Mouse (Mus musculus) liver, adult 2 months (tissue): ENCODE results near the gene Idh2. TPM values are rescaled to one million over a fixed set of nuclear protein-coding genes. Genes with fewer than 3 reads are reported as not detected.
A peak's percentile ranks its signal among the peaks of the same experiment; 100 is the strongest.

ENCODE experiments used
- DNase-seq: peaks from one replicate; pipeline ENCODE4 v3.0.0-alpha.2; 2011; ENCODE audit warnings: low read depth, low spot score; ENCODE audit errors: extremely low read depth
- H3K27ac ChIP-seq: fragments of 200-500 bp; replicated peaks from 2 replicates; pipeline ENCODE4 v1.5.1; 2012; ENCODE audit warnings: low read depth, mild to moderate bottlenecking, control low read depth, inconsistent platforms, low read length; ENCODE audit not compliant: insufficient read depth
- H3K27me3 ChIP-seq: fragments of 200-500 bp; 2 replicates; pipeline ENCODE4 v1.6.1; 2012; ENCODE audit warnings: mild to moderate bottlenecking, moderate library complexity, low read length, inconsistent platforms; ENCODE audit not compliant: control insufficient read depth, insufficient read depth
- H3K36me3 ChIP-seq: fragments of 200-500 bp; 2 replicates; pipeline ENCODE4 v1.6.1; 2012; ENCODE audit warnings: low read length, inconsistent platforms; ENCODE audit not compliant: control insufficient read depth, insufficient read depth
- H3K4me1 ChIP-seq: fragments of 200-500 bp; 2 replicates; pipeline ENCODE4 v1.6.1; 2011; ENCODE audit warnings: low read length; ENCODE audit not compliant: control insufficient read depth, insufficient read depth
- H3K4me3 ChIP-seq: fragments of 200-500 bp; 2 replicates; pipeline ENCODE4 v1.5.1; 2011; ENCODE audit warnings: low read depth, mild to moderate bottlenecking, control low read depth, low read length, moderate library complexity; ENCODE audit not compliant: insufficient read depth
- H3K79me2 ChIP-seq: fragments of 200-500 bp; 2 replicates; pipeline ENCODE4 v1.6.1; 2012; ENCODE audit warnings: inconsistent platforms, mild to moderate bottlenecking, low read length, moderate library complexity; ENCODE audit not compliant: control insufficient read depth, insufficient read depth
- H3K9ac ChIP-seq: fragments of 200-500 bp; 2 replicates; pipeline ENCODE4 v1.6.1; 2012; ENCODE audit warnings: low read depth, mild to moderate bottlenecking, control low read depth, inconsistent platforms, low read length
- CTCF ChIP-seq: fragments of 200-500 bp; IDR thresholded peaks from 2 replicates; pipeline ENCODE4 v1.5.1; 2011; ENCODE audit warnings: low read depth, low read length, control low read depth
- POLR2A ChIP-seq: fragments of 200-500 bp; IDR thresholded peaks from 2 replicates; pipeline ENCODE4 v1.6.1; 2011; ENCODE audit warnings: low read length, control low read depth; ENCODE audit not compliant: insufficient read depth; ENCODE audit errors: extremely low read depth
- WGBS: fragments of 180-500 bp; shearing (Covaris S2); methylation state at CpG from one replicate; pipeline ENCODE4 v1.1.7; 2018; 5-methylcytosine and 5-hydroxymethylcytosine counted together
- polyA plus RNA-seq: library from polyadenylated mRNA; depleted of rRNA; stranded (reverse); fragments of >200 nt; gene quantifications from 2 replicates; pipeline ENCODE4 v1.2.3, GENCODE M21; 2012
- total RNA-seq: library from RNA; depleted of rRNA; stranded (reverse); fragments of >200 nt; gene quantifications from 2 replicates; pipeline ENCODE4 v1.2.3, GENCODE M21; 2014

Gene Idh2
- total and polyA plus RNA-seq, 2 experiments, result 163 to 177 TPM

DNA sequence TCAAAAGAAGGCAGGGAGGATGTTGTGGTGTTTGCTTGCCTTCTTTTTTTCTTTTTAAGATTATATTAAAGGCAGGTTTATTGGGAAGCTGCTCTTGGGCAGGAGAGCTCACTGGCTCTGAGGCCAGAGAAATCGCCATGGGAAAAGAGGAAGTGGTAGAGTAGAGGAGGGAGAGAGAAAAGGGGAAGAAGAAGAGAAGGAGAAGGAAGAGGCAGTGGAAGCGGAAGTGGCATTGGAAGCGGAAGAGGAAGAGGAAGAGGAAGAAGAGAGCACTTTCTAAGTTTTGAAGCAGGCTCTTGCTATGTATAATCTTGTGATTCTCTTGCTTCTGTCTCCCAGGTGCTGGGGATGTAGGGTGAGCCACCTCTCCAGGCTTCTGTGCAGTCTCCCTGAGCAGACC lies 39.5 kb upstream of the Idh2 start:
- WGBS, result 84% methylated on average over 3 of the region's 3 CpGs
- no peak for TF ChIP-seq POLR2A
- TF ChIP-seq CTCF, result no peak
- DNase-seq, result no peak
- Histone ChIP-seq H3K27me3 (no peaks in the 10 kb centered on the region), H3K9ac (no peak overlapping the region), H3K79me2 (no peaks in the 10 kb centered on the region), H3K4me3 (no peak overlapping the region), H3K4me1 (peaks cover 9% of the 10 kb centered on the region), H3K36me3 (no peaks in the 10 kb centered on the region), H3K27ac (no peak overlapping the region)

DNA sequence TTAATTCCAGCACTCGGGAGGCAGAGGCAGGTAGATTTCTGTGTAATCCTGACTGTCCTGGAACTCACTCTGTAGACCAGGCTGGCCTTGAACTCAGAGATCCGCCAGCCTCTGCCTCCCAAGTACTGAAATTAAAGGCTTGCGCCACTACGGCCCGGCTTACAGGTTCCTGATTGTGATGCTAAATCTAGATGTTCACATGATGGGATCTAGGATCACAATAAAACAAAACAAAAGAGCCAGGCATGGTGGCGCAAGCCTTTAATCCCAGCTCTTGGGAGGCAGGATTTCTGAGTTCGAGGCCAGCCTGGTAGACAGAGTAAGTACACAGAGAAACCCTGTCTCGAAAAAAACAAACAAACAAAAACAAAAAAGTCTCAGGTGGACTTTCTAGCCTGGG lies 37.6 kb upstream of the Idh2 start:
- Histone ChIP-seq H3K4me1 (peaks cover 9% of the 10 kb centered on the region), H3K9ac (no peak overlapping the region), H3K4me3 (no peak overlapping the region), H3K36me3 (no peaks in the 10 kb centered on the region), H3K27ac (no peak overlapping the region), H3K27me3 (no peaks in the 10 kb centered on the region), H3K79me2 (no peaks in the 10 kb centered on the region)
- no peak for DNase-seq
- WGBS, result 81% methylated on average over 8 of the region's 8 CpGs
- no peak for TF ChIP-seq CTCF
- no peak for TF ChIP-seq POLR2A

GRCm38 (mm10) chr7:80152152-80152551 lies 37.0 kb upstream of the Idh2 start:
- Histone ChIP-seq H3K4me1 (peaks cover 9% of the 10 kb centered on the region), H3K9ac (no peak overlapping the region), H3K4me3 (no peak overlapping the region), H3K27me3 (no peaks in the 10 kb centered on the region), H3K79me2 (no peaks in the 10 kb centered on the region), H3K36me3 (no peaks in the 10 kb centered on the region), H3K27ac (no peak overlapping the region)
- DNase-seq, result peak; percentile 26
- TF ChIP-seq POLR2A (no peak), CTCF (peak; percentile 67)
- WGBS, result 72% methylated on average over 6 of the region's 6 CpGs

DNA sequence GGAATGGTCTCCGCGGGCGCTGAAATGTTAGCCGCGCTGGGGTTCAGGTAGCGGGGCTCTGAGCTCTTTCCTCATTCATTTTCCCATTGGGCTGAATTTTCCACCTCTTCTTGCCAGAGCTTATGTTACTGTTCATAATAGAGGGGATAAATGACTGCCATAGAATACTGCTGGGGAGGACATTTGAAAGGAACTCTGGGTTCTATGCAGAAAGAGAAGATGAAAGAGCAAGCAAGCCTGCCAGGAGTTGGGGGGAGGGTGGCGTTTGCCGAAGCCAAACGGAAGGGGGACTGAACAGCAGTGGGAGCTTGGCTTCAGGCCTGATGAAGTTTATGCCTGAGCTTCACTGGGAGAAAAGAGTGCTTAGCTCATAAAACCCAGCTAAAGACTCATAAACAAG lies 34.2 kb upstream of the Idh2 start:
- H3K36me3 ChIP-seq, result no peaks in the 10 kb centered on the region
- TF ChIP-seq POLR2A (no peak), CTCF (no peak)
- H3K79me2 ChIP-seq, result no peaks in the 10 kb centered on the region
- no peaks in the 10 kb centered on the region for H3K27me3 ChIP-seq
- no peak overlapping the region for H3K4me3 ChIP-seq
- H3K27ac ChIP-seq, result no peak overlapping the region
- no peak for DNase-seq
- WGBS, result 61% methylated on average over 9 of the region's 9 CpGs
- peaks cover 3% of the 10 kb centered on the region for H3K4me1 ChIP-seq
- H3K9ac ChIP-seq, result no peak overlapping the region

- Histone ChIP-seq H3K36me3 (no peaks in the 10 kb centered on the region), H3K4me1 (no peaks in the 10 kb centered on the region), H3K27ac (no peak overlapping the region), H3K79me2 (no peaks in the 10 kb centered on the region), H3K4me3 (no peak overlapping the region), H3K27me3 (no peaks in the 10 kb centered on the region), H3K9ac (no peak overlapping the region)
- no peak for DNase-seq
- TF ChIP-seq CTCF, result no peak
- TF ChIP-seq POLR2A, result no peak
- 82% methylated on average over 8 of the region's 8 CpGs for WGBS
These were observed 30.9 kb upstream of the Idh2 start for GRCm38 (mm10) chr7:80146077-80146476.

GRCm38 (mm10) chr7:80144695-80145094 lies 29.5 kb upstream of the Idh2 start:
- Histone ChIP-seq H3K4me3 (no peak overlapping the region), H3K79me2 (no peaks in the 10 kb centered on the region), H3K36me3 (no peaks in the 10 kb centered on the region), H3K27ac (no peak overlapping the region), H3K4me1 (no peaks in the 10 kb centered on the region), H3K9ac (no peak overlapping the region), H3K27me3 (no peaks in the 10 kb centered on the region)
- WGBS, result 91% methylated on average over 7 of the region's 7 CpGs
- no peak for DNase-seq
- no peak for TF ChIP-seq CTCF
- TF ChIP-seq POLR2A, result no peak
